Mouse (Mus musculus) embryonic facial prominence, embryonic 15.5 days (tissue): ENCODE results near the gene Gm11042. TPM values are rescaled to one million over a fixed set of nuclear protein-coding genes. Genes with fewer than 3 reads are reported as not detected.

Source experiments
- ATAC-seq: fragments of 200-750 bp; cut with Nextera tagmentation; 2 replicates; pipeline ENCODE4 v1.8.0; 2017; ENCODE audit warnings: low read depth, moderate TSS enrichment; ENCODE audit not compliant: insufficient number of reproducible peaks, low FRiP score, low TSS enrichment
- H3K27ac ChIP-seq: fragments of 300-500 bp; sonication (generic); replicated peaks from 2 replicates; pipeline ENCODE4 v1.5.1; 2015; ENCODE audit warnings: mild to moderate bottlenecking, inconsistent platforms
- H3K27me3 ChIP-seq: fragments of 300-500 bp; sonication (generic); 2 replicates; pipeline ENCODE4 v1.6.1; 2015; ENCODE audit warnings: inconsistent platforms
- H3K36me3 ChIP-seq: fragments of 300-500 bp; sonication (generic); 2 replicates; pipeline ENCODE4 v1.6.1; 2015; ENCODE audit warnings: mild to moderate bottlenecking, inconsistent platforms
- H3K4me1 ChIP-seq: fragments of 300-500 bp; sonication (generic); 2 replicates; pipeline ENCODE4 v1.6.1; 2015; ENCODE audit warnings: inconsistent platforms
- H3K4me2 ChIP-seq: fragments of 300-500 bp; sonication (generic); replicated peaks from 2 replicates; pipeline ENCODE4 v1.6.1; 2015; ENCODE audit warnings: mild to moderate bottlenecking, inconsistent platforms
- H3K4me3 ChIP-seq: fragments of 300-500 bp; sonication (generic); replicated peaks from 2 replicates; pipeline ENCODE4 v1.5.1; 2015; ENCODE audit warnings: mild to moderate bottlenecking, inconsistent platforms
- H3K9ac ChIP-seq: fragments of 300-500 bp; sonication (generic); 2 replicates; pipeline ENCODE4 v1.6.1; 2015; ENCODE audit warnings: inconsistent platforms
- H3K9me3 ChIP-seq: fragments of 300-500 bp; sonication (generic); replicated peaks from 2 replicates; pipeline ENCODE4 v1.6.1; 2016; ENCODE audit warnings: inconsistent platforms
- WGBS: fragments of 180-500 bp; shearing (Covaris S2); methylation state at CpG from one replicate; pipeline ENCODE4 v1.1.7; 2015; 5-methylcytosine and 5-hydroxymethylcytosine counted together
- polyA plus RNA-seq: library from polyadenylated mRNA; unstranded; fragments of >200 nt; fragmentation: Nextera tagmentation; extraction: Ambion mirVana; gene quantifications from 2 replicates; pipeline ENCODE4 v1.2.1, GENCODE M21; 2015

Gm11042 gene
- polyA plus RNA-seq, 1 experiment from 2014 or later = not detected

- Histone ChIP-seq H3K4me3 (no peak overlapping the region), H3K4me2 (no peak overlapping the region), H3K27ac (no peak overlapping the region), H3K4me1 (no peaks in the 10 kb centered on the region), H3K36me3 (no peaks in the 10 kb centered on the region), H3K27me3 (no peaks in the 10 kb centered on the region), H3K9ac (no peak overlapping the region), H3K9me3 (no peaks in the 10 kb centered on the region)
- no peak for ATAC-seq
- WGBS = 78% methylated on average over 5 of the region's 5 CpGs
Measured at GRCm38 (mm10) chr12:74321981-74322380, 5.8 kb upstream of the Gm11042 start.

- 15% methylated on average over 10 of the region's 10 CpGs for WGBS
- Histone ChIP-seq H3K4me3 (no peak overlapping the region), H3K36me3 (no peaks in the 10 kb centered on the region), H3K27ac (no peak overlapping the region), H3K4me1 (no peaks in the 10 kb centered on the region), H3K9ac (no peak overlapping the region), H3K4me2 (no peak overlapping the region), H3K9me3 (no peaks in the 10 kb centered on the region), H3K27me3 (no peaks in the 10 kb centered on the region)
- ATAC-seq = no peak
Measured at GRCm38 (mm10) chr12:74320318-74320717, 4.1 kb upstream of the Gm11042 start.

- 10% methylated on average over 15 of the region's 15 CpGs for WGBS
- Histone ChIP-seq H3K9ac (peak overlapping the region; percentile 45; the same call in 1 of the 2 replicates), H3K27ac (peak overlapping the region; percentile 66), H3K9me3 (no peaks in the 10 kb centered on the region), H3K4me1 (0 out of 2 replicates have a peak, but pooled peaks cover 5% of the 10 kb centered on the region), H3K36me3 (no peaks in the 10 kb centered on the region), H3K4me3 (peak overlapping the region; percentile 53), H3K27me3 (no peaks in the 10 kb centered on the region), H3K4me2 (peak overlapping the region; percentile 57)
- peak; percentile 75 for ATAC-seq
Measured at GRCm38 (mm10) chr12:74316989-74317759, 980 bp upstream of the Gm11042 start.

- Histone ChIP-seq H3K27ac (no peak overlapping the region), H3K4me1 (0 out of 2 replicates have a peak, but pooled peaks cover 5% of the 10 kb centered on the region), H3K9me3 (no peaks in the 10 kb centered on the region), H3K4me2 (no peak overlapping the region), H3K36me3 (no peaks in the 10 kb centered on the region), H3K4me3 (no peak overlapping the region), H3K27me3 (no peaks in the 10 kb centered on the region), H3K9ac (no peak overlapping the region)
- ATAC-seq = no peak
- WGBS = 49% methylated on average over 2 of the region's 2 CpGs
Measured at GRCm38 (mm10) chr12:74315221-74315620, 973 bp downstream of the Gm11042 start.

- H3K4me1 ChIP-seq = 0 out of 2 replicates have a peak, but pooled peaks cover 5% of the 10 kb centered on the region
- no peak overlapping the region for H3K4me2 ChIP-seq
- H3K4me3 ChIP-seq = no peak overlapping the region
- WGBS = 79% methylated on average over 3 of the region's 3 CpGs
- no peaks in the 10 kb centered on the region for H3K9me3 ChIP-seq
- H3K9ac ChIP-seq = no peak overlapping the region
- no peak overlapping the region for H3K27ac ChIP-seq
- H3K36me3 ChIP-seq = no peaks in the 10 kb centered on the region
- no peaks in the 10 kb centered on the region for H3K27me3 ChIP-seq
- ATAC-seq = no peak
Measured at GRCm38 (mm10) chr12:74312611-74313010, 3.6 kb downstream of the Gm11042 start.

- no peak overlapping the region for H3K4me2 ChIP-seq
- H3K4me1 ChIP-seq = peaks cover 5% of the 10 kb centered on the region; the same call in 1 of the 2 replicates
- H3K36me3 ChIP-seq = no peaks in the 10 kb centered on the region
- no peak overlapping the region for H3K27ac ChIP-seq
- no peak for ATAC-seq
- no peak overlapping the region for H3K4me3 ChIP-seq
- no peaks in the 10 kb centered on the region for H3K27me3 ChIP-seq
- WGBS = 60% methylated on average over 9 of the region's 9 CpGs
- no peak overlapping the region for H3K9ac ChIP-seq
- no peaks in the 10 kb centered on the region for H3K9me3 ChIP-seq
Measured at GRCm38 (mm10) chr12:74303418-74304294, 12.5 kb downstream of the Gm11042 start.

- Histone ChIP-seq H3K27me3 (no peaks in the 10 kb centered on the region), H3K4me1 (peaks cover 5% of the 10 kb centered on the region; the same call in 1 of the 2 replicates), H3K36me3 (no peaks in the 10 kb centered on the region), H3K4me3 (no peak overlapping the region), H3K4me2 (no peak overlapping the region; the same call in 1 of the 2 replicates), H3K27ac (peak overlapping the region; percentile 25; the same call in 1 of the 2 replicates), H3K9ac (no peak overlapping the region), H3K9me3 (no peaks in the 10 kb centered on the region)
- ATAC-seq = no peak
- WGBS = 50% methylated on average over 6 of the region's 6 CpGs
Measured at GRCm38 (mm10) chr12:74301559-74301958, 14.6 kb downstream of the Gm11042 start.

- 31% methylated on average over 5 of the region's 5 CpGs for WGBS
Measured at GRCm38 (mm10) chr12:74296374-74296773, 19.8 kb downstream of the Gm11042 start.

GRCm38 (mm10) chr12:74293624-74294023 lies 22.6 kb downstream of the Gm11042 start:
- Histone ChIP-seq H3K4me3 (no peak overlapping the region), H3K4me1 (0 out of 2 replicates have a peak, but pooled peaks cover 4% of the 10 kb centered on the region), H3K27ac (no peak overlapping the region), H3K4me2 (no peak overlapping the region), H3K9me3 (no peaks in the 10 kb centered on the region), H3K36me3 (no peaks in the 10 kb centered on the region), H3K9ac (no peak overlapping the region), H3K27me3 (peaks cover 10% of the 10 kb centered on the region)
- ATAC-seq = no peak
- WGBS = 3% methylated on average over 4 of the region's 4 CpGs

More at GRCm38 (mm10) chr12:74296374-74296773, 19.8 kb downstream of the Gm11042 start:
- no peak overlapping the region for H3K9ac ChIP-seq
- no peak overlapping the region for H3K4me3 ChIP-seq
- H3K4me2 ChIP-seq = no peak overlapping the region
- no peak overlapping the region for H3K27ac ChIP-seq
- no peak for ATAC-seq
- 0 out of 2 replicates have a peak, but pooled peaks cover 4% of the 10 kb centered on the region for H3K4me1 ChIP-seq
- H3K9me3 ChIP-seq = no peaks in the 10 kb centered on the region
- no peaks in the 10 kb centered on the region for H3K36me3 ChIP-seq
- peaks cover 10% of the 10 kb centered on the region for H3K27me3 ChIP-seq

- 62% methylated on average over 4 of the region's 4 CpGs for WGBS
- Histone ChIP-seq H3K9ac (no peak overlapping the region), H3K4me3 (no peak overlapping the region), H3K9me3 (no peaks in the 10 kb centered on the region), H3K4me1 (0 out of 2 replicates have a peak, but pooled peaks cover 4% of the 10 kb centered on the region), H3K27me3 (peaks cover 12% of the 10 kb centered on the region), H3K4me2 (no peak overlapping the region), H3K36me3 (no peaks in the 10 kb centered on the region), H3K27ac (no peak overlapping the region)
- ATAC-seq = no peak
Measured at GRCm38 (mm10) chr12:74290983-74291382, 25.2 kb downstream of the Gm11042 start.

GRCm38 (mm10) chr12:74284685-74285054 lies 31.5 kb downstream of the Gm11042 start:
- Histone ChIP-seq H3K9ac (no peak overlapping the region), H3K36me3 (no peaks in the 10 kb centered on the region), H3K4me1 (peaks cover 11% of the 10 kb centered on the region), H3K4me2 (peak overlapping the region; percentile 81), H3K9me3 (no peaks in the 10 kb centered on the region), H3K27ac (no peak overlapping the region), H3K27me3 (peaks cover 31% of the 10 kb centered on the region), H3K4me3 (peak overlapping the region; percentile 43)
- 7% methylated on average over 11 of the region's 11 CpGs for WGBS
- no peak for ATAC-seq
